Mouse (Mus musculus): ENCODE results near the gene Washc2.
A peak's percentile ranks its signal among the peaks of the same experiment; 100 is the strongest.

Washc2 gene

GRCm38 (mm10) chr6:116262824-116263223 is 55.0 kb downstream of the Washc2 start:
- no peak for DNase-seq (ENCODE audit: extremely low spot score)

GRCm38 (mm10) chr6:116264018-116264651 is 56.3 kb downstream of the Washc2 start, which contains the start of gene Zfand4:
TSS of gene Zfand4 (plus strand) at chr6:116264222.
- peak; percentile 92 for DNase-seq (ENCODE audit: extremely low spot score)

GRCm38 (mm10) chr6:116264836-116265235 is 57.0 kb downstream of the Washc2 start:
- DNase-seq (ENCODE audit: extremely low spot score), result peak; percentile 7

- no peak for DNase-seq (ENCODE audit: extremely low spot score)
Measured at GRCm38 (mm10) chr6:116265603-116266002, 57.8 kb downstream of the Washc2 start.

GRCm38 (mm10) chr6:116266273-116267109 is 58.7 kb downstream of the Washc2 start:
- DNase-seq (ENCODE audit: extremely low spot score), result peak; percentile 74

- DNase-seq (ENCODE audit: extremely low spot score), result no peak
Measured at GRCm38 (mm10) chr6:116267110-116267423, 59.2 kb downstream of the Washc2 start.

- DNase-seq (ENCODE audit: extremely low spot score), result no peak
Measured at GRCm38 (mm10) chr6:116275695-116276094, 67.9 kb downstream of the Washc2 start.

- no peak for DNase-seq (ENCODE audit: extremely low spot score)
Measured at GRCm38 (mm10) chr6:116278679-116279317, 71.0 kb downstream of the Washc2 start.

- DNase-seq (ENCODE audit: extremely low spot score), result no peak
Measured at GRCm38 (mm10) chr6:116281014-116281413, 73.2 kb downstream of the Washc2 start.

GRCm38 (mm10) chr6:116282546-116282945 is 74.7 kb downstream of the Washc2 start:
- no peak for DNase-seq (ENCODE audit: extremely low spot score)

GRCm38 (mm10) chr6:116283280-116283679 is 75.4 kb downstream of the Washc2 start:
- no peak for DNase-seq (ENCODE audit: extremely low spot score)

GRCm38 (mm10) chr6:116286321-116286720 is 78.5 kb downstream of the Washc2 start:
- DNase-seq (ENCODE audit: extremely low spot score), result no peak

- no peak for DNase-seq (ENCODE audit: extremely low spot score)
Measured at GRCm38 (mm10) chr6:116286870-116287575, 79.2 kb downstream of the Washc2 start.

- no peak for DNase-seq (ENCODE audit: extremely low spot score)
Measured at GRCm38 (mm10) chr6:116311411-116311810, 103.6 kb downstream of the Washc2 start.
